Mouse (Mus musculus) urinary bladder, adult 2 months (tissue): Measurements from ENCODE around the gene Adal. TPM values are rescaled to one million over a fixed set of nuclear protein-coding genes. Genes with fewer than 3 reads are reported as not detected.
"Not testable (repeated sequence)": the region's sequence is repeated elsewhere in the genome, so short reads cannot be mapped to it uniquely, and the experiment has no call there.

Experiments
- DNase-seq: peaks from one replicate; pipeline ENCODE4 v3.0.0; 2022; ENCODE audit warnings: low spot score
- polyA plus RNA-seq: library from polyadenylated mRNA; depleted of rRNA; stranded (reverse); fragments of >200 nt; gene quantifications from 2 replicates; pipeline ENCODE4 v1.2.3, GENCODE M21; 2012; rRNA removed

Gene Adal
- 10.2 and 12.4 TPM in 2 replicates for polyA plus RNA-seq

GRCm38 (mm10) chr2:121140018-121140882 is at the start of gene Adal, which contains the start of gene Lcmt2:
Adal (plus strand) TSS chr2:121140428.
Lcmt2 (minus strand) TSS chr2:121140653.
- DNase-seq: peak; percentile 92

GRCm38 (mm10) chr2:121102051-121102450 is 38.2 kb upstream of the Adal start:
- DNase-seq: no peak

GRCm38 (mm10) chr2:121105940-121106339 is 34.3 kb upstream of the Adal start:
- no peak for DNase-seq

- DNase-seq: no peak
These were observed 30.5 kb upstream of the Adal start, which contains the start of gene Tgm7 for GRCm38 (mm10) chr2:121109695-121110094. Tgm7 (minus strand) TSS chr2:121109795.

- no peak for DNase-seq
These were observed 24.8 kb upstream of the Adal start for GRCm38 (mm10) chr2:121115418-121115817.

- DNase-seq: no peak
These were observed 21.0 kb upstream of the Adal start for GRCm38 (mm10) chr2:121119260-121119659.

GRCm38 (mm10) chr2:121126302-121126701 is 13.9 kb upstream of the Adal start:
- DNase-seq: not testable (repeated sequence)

- no peak for DNase-seq
These were observed 12.7 kb upstream of the Adal start for GRCm38 (mm10) chr2:121127536-121127935.

GRCm38 (mm10) chr2:121128865-121129620 is 11.2 kb upstream of the Adal start:
- DNase-seq: no peak

- no peak for DNase-seq
These were observed 7.4 kb upstream of the Adal start for GRCm38 (mm10) chr2:121132822-121133221.

- DNase-seq: no peak
These were observed 2.9 kb upstream of the Adal start for GRCm38 (mm10) chr2:121137371-121137770.

GRCm38 (mm10) chr2:121139266-121140017 is 786 bp upstream of the Adal start:
- DNase-seq: no peak

GRCm38 (mm10) chr2:121141216-121142035 is 1.2 kb downstream of the Adal start:
- DNase-seq: no peak

- no peak for DNase-seq
These were observed 2.2 kb downstream of the Adal start for GRCm38 (mm10) chr2:121142415-121142814.

- no peak for DNase-seq
These were observed 9.5 kb downstream of the Adal start for GRCm38 (mm10) chr2:121149679-121150078.

GRCm38 (mm10) chr2:121153100-121153499 is 12.9 kb downstream of the Adal start:
- no peak for DNase-seq

- DNase-seq: no peak
These were observed 28.9 kb downstream of the Adal start for GRCm38 (mm10) chr2:121169173-121169572.

GRCm38 (mm10) chr2:121169902-121170301 is 29.7 kb downstream of the Adal start:
- no peak for DNase-seq

GRCm38 (mm10) chr2:121170481-121170971 is 30.3 kb downstream of the Adal start, which contains the start of gene Tubgcp4:
Tubgcp4 (plus strand) TSS chr2:121170654.
- DNase-seq: no peak

- peak; percentile 83 for DNase-seq
These were observed 30.9 kb downstream of the Adal start, which contains the start of gene Zscan29 for GRCm38 (mm10) chr2:121170980-121171742. Zscan29 (minus strand) TSS chr2:121171125.
